Mouse (Mus musculus) cerebellum, adult 9-11 months (tissue): Measurements from ENCODE around the gene Ybx3.

Source experiments
- DNase-seq: peaks from one replicate; pipeline ENCODE4 v3.0.0; 2022

Ybx3 gene

GRCm38 (mm10) chr6:131388040-131389021 lies at the start of gene Ybx3:
Gene Ybx3 (minus strand): TSS chr6:131388476.
- peak; percentile 92 for DNase-seq

- DNase-seq: no peak
Measured at GRCm38 (mm10) chr6:131436626-131437025, 48.4 kb upstream of the Ybx3 start.

- no peak for DNase-seq
Measured at GRCm38 (mm10) chr6:131434088-131434487, 45.8 kb upstream of the Ybx3 start.

- no peak for DNase-seq
Measured at GRCm38 (mm10) chr6:131433153-131434048, 45.1 kb upstream of the Ybx3 start.

GRCm38 (mm10) chr6:131421572-131421971 lies 33.3 kb upstream of the Ybx3 start:
- DNase-seq: no peak

GRCm38 (mm10) chr6:131419614-131420013 lies 31.3 kb upstream of the Ybx3 start:
- no peak for DNase-seq

GRCm38 (mm10) chr6:131418770-131419169 lies 30.5 kb upstream of the Ybx3 start:
- DNase-seq: peak; percentile 9

- no peak for DNase-seq
Measured at GRCm38 (mm10) chr6:131411116-131411843, 23.0 kb upstream of the Ybx3 start.

GRCm38 (mm10) chr6:131406957-131407356 lies 18.7 kb upstream of the Ybx3 start:
- no peak for DNase-seq

GRCm38 (mm10) chr6:131405896-131406295 lies 17.6 kb upstream of the Ybx3 start:
- DNase-seq: no peak

GRCm38 (mm10) chr6:131405174-131405573 lies 16.9 kb upstream of the Ybx3 start:
- DNase-seq: no peak

- no peak for DNase-seq
Measured at GRCm38 (mm10) chr6:131404260-131404659, 16.0 kb upstream of the Ybx3 start.

- no peak for DNase-seq
Measured at GRCm38 (mm10) chr6:131403036-131403435, 14.8 kb upstream of the Ybx3 start.

- DNase-seq: no peak
Measured at GRCm38 (mm10) chr6:131402606-131403005, 14.3 kb upstream of the Ybx3 start.

GRCm38 (mm10) chr6:131401259-131401658 lies 13.0 kb upstream of the Ybx3 start:
- DNase-seq: no peak

GRCm38 (mm10) chr6:131396650-131397049 lies 8.4 kb upstream of the Ybx3 start:
- DNase-seq: no peak

GRCm38 (mm10) chr6:131393873-131394660 lies 5.8 kb upstream of the Ybx3 start:
- DNase-seq: no peak

GRCm38 (mm10) chr6:131387221-131388039 lies 846 bp downstream of the Ybx3 start:
- DNase-seq: peak; percentile 75

GRCm38 (mm10) chr6:131386416-131387019 lies 1.8 kb downstream of the Ybx3 start:
- no peak for DNase-seq

GRCm38 (mm10) chr6:131385469-131385868 lies 2.8 kb downstream of the Ybx3 start:
- no peak for DNase-seq
